Mouse (Mus musculus): ENCODE measurements around the gene Ttc28. TPM values are rescaled to one million over a fixed set of nuclear protein-coding genes. Genes with fewer than 3 reads are reported as not detected.

Ttc28 gene
- polyA plus RNA-seq, 1 experiment, result 4.8 TPM

GRCm38 (mm10) chr5:111301736-111302135, 422.1 kb downstream of the Ttc28 start:
- WGBS, result 23% methylated on average over 7 of the region's 7 CpGs
- no peaks in the 10 kb centered on the region for H3K27me3 ChIP-seq (ENCODE audit: control insufficient read depth, insufficient read depth, low read length)
- DNase-seq, result no peak
- no peaks in the 10 kb centered on the region for H3K36me3 ChIP-seq (ENCODE audit: control insufficient read depth, insufficient read depth, low read length)
- TF ChIP-seq CTCF (IDR thresholded peaks at IDR 0.05; ENCODE audit: borderline replicate concordance, control insufficient read depth, extremely low read depth, insufficient read depth, low read length, poor library complexity), result no peak
- no peak for TF ChIP-seq POLR2A (IDR thresholded peaks at IDR 0.05; ENCODE audit: control insufficient read depth, extremely low read depth, insufficient read depth, low read length, poor library complexity)
- no peak overlapping the region for H3K4me3 ChIP-seq (ENCODE audit: control insufficient read depth, insufficient read depth, low read length)
- H3K4me1 ChIP-seq (replicated peaks; ENCODE audit: control insufficient read depth, insufficient read depth, low read length), result no peaks in the 10 kb centered on the region
- no peak overlapping the region for H3K27ac ChIP-seq (ENCODE audit: control insufficient read depth, insufficient read depth, low read length)

- peak; percentile 5 for DNase-seq
- 96% methylated on average over 3 of the region's 3 CpGs for WGBS
- Histone ChIP-seq H3K27ac (ENCODE audit: control insufficient read depth, insufficient read depth, low read length) (no peak overlapping the region), H3K27me3 (ENCODE audit: control insufficient read depth, insufficient read depth, low read length) (no peaks in the 10 kb centered on the region), H3K4me1 (replicated peaks; ENCODE audit: control insufficient read depth, insufficient read depth, low read length) (no peaks in the 10 kb centered on the region), H3K4me3 (ENCODE audit: control insufficient read depth, insufficient read depth, low read length) (no peak overlapping the region), H3K36me3 (ENCODE audit: control insufficient read depth, insufficient read depth, low read length) (no peaks in the 10 kb centered on the region)
- TF ChIP-seq CTCF (IDR thresholded peaks at IDR 0.05; ENCODE audit: borderline replicate concordance, control insufficient read depth, extremely low read depth, insufficient read depth, low read length, poor library complexity), result no peak
- TF ChIP-seq POLR2A (IDR thresholded peaks at IDR 0.05; ENCODE audit: control insufficient read depth, extremely low read depth, insufficient read depth, low read length, poor library complexity), result no peak
These were observed 425.1 kb downstream of the Ttc28 start for GRCm38 (mm10) chr5:111304730-111305129.

- WGBS, result 64% methylated on average over 6 of the region's 6 CpGs
- no peaks in the 10 kb centered on the region for H3K4me1 ChIP-seq (replicated peaks; ENCODE audit: control insufficient read depth, insufficient read depth, low read length)
- H3K27me3 ChIP-seq (ENCODE audit: control insufficient read depth, insufficient read depth, low read length), result no peaks in the 10 kb centered on the region
- TF ChIP-seq CTCF (IDR thresholded peaks at IDR 0.05; ENCODE audit: borderline replicate concordance, control insufficient read depth, extremely low read depth, insufficient read depth, low read length, poor library complexity) (no peak), POLR2A (IDR thresholded peaks at IDR 0.05; ENCODE audit: control insufficient read depth, extremely low read depth, insufficient read depth, low read length, poor library complexity) (no peak)
- no peaks in the 10 kb centered on the region for H3K36me3 ChIP-seq (ENCODE audit: control insufficient read depth, insufficient read depth, low read length)
- no peak for DNase-seq
- H3K27ac ChIP-seq (ENCODE audit: control insufficient read depth, insufficient read depth, low read length), result no peak overlapping the region
- H3K4me3 ChIP-seq (ENCODE audit: control insufficient read depth, insufficient read depth, low read length), result no peak overlapping the region
These were observed 430.6 kb downstream of the Ttc28 start for GRCm38 (mm10) chr5:111310185-111310584.

GRCm38 (mm10) chr5:111313833-111314232, 434.2 kb downstream of the Ttc28 start:
- H3K4me1 ChIP-seq (replicated peaks; ENCODE audit: control insufficient read depth, insufficient read depth, low read length), result no peaks in the 10 kb centered on the region
- WGBS, result 96% methylated on average over 9 of the region's 9 CpGs

GRCm38 (mm10) chr5:111315061-111315460, 435.5 kb downstream of the Ttc28 start:
- TF ChIP-seq POLR2A (IDR thresholded peaks at IDR 0.05; ENCODE audit: control insufficient read depth, extremely low read depth, insufficient read depth, low read length, poor library complexity), result no peak
- no peak for TF ChIP-seq CTCF (IDR thresholded peaks at IDR 0.05; ENCODE audit: borderline replicate concordance, control insufficient read depth, extremely low read depth, insufficient read depth, low read length, poor library complexity)
- H3K4me1 ChIP-seq (replicated peaks; ENCODE audit: control insufficient read depth, insufficient read depth, low read length), result no peaks in the 10 kb centered on the region
- H3K27me3 ChIP-seq (ENCODE audit: control insufficient read depth, insufficient read depth, low read length), result no peaks in the 10 kb centered on the region
- WGBS, result 94% methylated on average over 6 of the region's 6 CpGs
- H3K36me3 ChIP-seq (ENCODE audit: control insufficient read depth, insufficient read depth, low read length), result no peaks in the 10 kb centered on the region
- H3K4me3 ChIP-seq (ENCODE audit: control insufficient read depth, insufficient read depth, low read length), result no peak overlapping the region
- no peak overlapping the region for H3K27ac ChIP-seq (ENCODE audit: control insufficient read depth, insufficient read depth, low read length)
- DNase-seq, result no peak

More at GRCm38 (mm10) chr5:111313833-111314232, 434.2 kb downstream of the Ttc28 start:
- TF ChIP-seq POLR2A (IDR thresholded peaks at IDR 0.05; ENCODE audit: control insufficient read depth, extremely low read depth, insufficient read depth, low read length, poor library complexity) (no peak), CTCF (IDR thresholded peaks at IDR 0.05; ENCODE audit: borderline replicate concordance, control insufficient read depth, extremely low read depth, insufficient read depth, low read length, poor library complexity) (no peak)
- no peaks in the 10 kb centered on the region for H3K36me3 ChIP-seq (ENCODE audit: control insufficient read depth, insufficient read depth, low read length)
- H3K27ac ChIP-seq (ENCODE audit: control insufficient read depth, insufficient read depth, low read length), result no peak overlapping the region
- no peak for DNase-seq
- H3K27me3 ChIP-seq (ENCODE audit: control insufficient read depth, insufficient read depth, low read length), result no peaks in the 10 kb centered on the region
- H3K4me3 ChIP-seq (ENCODE audit: control insufficient read depth, insufficient read depth, low read length), result no peak overlapping the region

GRCm38 (mm10) chr5:111317526-111317925, 437.9 kb downstream of the Ttc28 start:
- DNase-seq, result no peak
- no peaks in the 10 kb centered on the region for H3K36me3 ChIP-seq (ENCODE audit: control insufficient read depth, insufficient read depth, low read length)
- TF ChIP-seq CTCF (IDR thresholded peaks at IDR 0.05; ENCODE audit: borderline replicate concordance, control insufficient read depth, extremely low read depth, insufficient read depth, low read length, poor library complexity) (no peak), POLR2A (IDR thresholded peaks at IDR 0.05; ENCODE audit: control insufficient read depth, extremely low read depth, insufficient read depth, low read length, poor library complexity) (no peak)
- no peaks in the 10 kb centered on the region for H3K4me1 ChIP-seq (replicated peaks; ENCODE audit: control insufficient read depth, insufficient read depth, low read length)
- H3K27me3 ChIP-seq (ENCODE audit: control insufficient read depth, insufficient read depth, low read length), result no peaks in the 10 kb centered on the region
- 95% methylated on average over 3 of the region's 3 CpGs for WGBS
- H3K27ac ChIP-seq (ENCODE audit: control insufficient read depth, insufficient read depth, low read length), result no peak overlapping the region
- no peak overlapping the region for H3K4me3 ChIP-seq (ENCODE audit: control insufficient read depth, insufficient read depth, low read length)

GRCm38 (mm10) chr5:111318946-111319345, 439.3 kb downstream of the Ttc28 start:
- Histone ChIP-seq H3K4me3 (ENCODE audit: control insufficient read depth, insufficient read depth, low read length) (no peak overlapping the region), H3K36me3 (ENCODE audit: control insufficient read depth, insufficient read depth, low read length) (no peaks in the 10 kb centered on the region), H3K27ac (ENCODE audit: control insufficient read depth, insufficient read depth, low read length) (no peak overlapping the region), H3K4me1 (replicated peaks; ENCODE audit: control insufficient read depth, insufficient read depth, low read length) (no peaks in the 10 kb centered on the region), H3K27me3 (ENCODE audit: control insufficient read depth, insufficient read depth, low read length) (no peaks in the 10 kb centered on the region)
- no peak for TF ChIP-seq CTCF (IDR thresholded peaks at IDR 0.05; ENCODE audit: borderline replicate concordance, control insufficient read depth, extremely low read depth, insufficient read depth, low read length, poor library complexity)
- no peak for TF ChIP-seq POLR2A (IDR thresholded peaks at IDR 0.05; ENCODE audit: control insufficient read depth, extremely low read depth, insufficient read depth, low read length, poor library complexity)
- no peak for DNase-seq
- WGBS, result 95% methylated on average over 1 of the region's 1 CpGs
